Mouse (Mus musculus) frontal cortex, adult (tissue): ENCODE measurements around the gene Dtd1.
A peak's percentile ranks its signal among the peaks of the same experiment; 100 is the strongest.
"Not testable (repeated sequence)": the region's sequence is repeated elsewhere in the genome, so short reads cannot be mapped to it uniquely, and the experiment has no call there.

Experiments used
- ATAC-seq: cut with Nextera tagmentation; 2 replicates; pipeline ENCODE4 v1.9.2; 2017; ENCODE audit warnings: mild to moderate bottlenecking, moderate library complexity, mixed read lengths; ENCODE audit not compliant: low TSS enrichment

The Dtd1 gene

GRCm38 (mm10) chr2:144599831-144600687 lies at the start of gene Dtd1:
TSS of gene Dtd1 (plus strand) at chr2:144599897.
- peak; percentile 92 for ATAC-seq

DNA sequence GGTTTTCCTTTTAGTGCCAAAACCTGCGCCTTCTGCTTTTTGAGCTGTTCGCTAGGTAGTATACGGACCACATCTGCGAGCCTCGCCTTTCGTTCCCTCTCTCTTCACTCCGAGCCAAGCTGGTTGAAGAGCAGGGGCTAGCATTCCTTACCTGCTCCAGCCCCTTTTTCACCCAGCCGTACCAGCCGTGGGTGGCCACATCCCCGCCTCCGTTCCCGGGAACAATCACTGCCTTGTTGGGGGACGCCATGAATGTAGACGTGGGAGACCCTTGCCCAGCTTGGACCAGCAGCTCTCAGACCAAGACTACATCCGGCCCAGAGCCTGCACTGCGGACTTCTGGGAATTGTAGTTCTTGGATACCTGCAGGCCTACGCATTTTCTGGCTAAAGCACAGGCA lies 49.2 kb upstream of the Dtd1 start, which contains the start of gene Rbbp9:
TSS of gene Rbbp9 (minus strand) at position 341 of the 400 bp plus-strand sequence.
- ATAC-seq = peak; percentile 93

DNA sequence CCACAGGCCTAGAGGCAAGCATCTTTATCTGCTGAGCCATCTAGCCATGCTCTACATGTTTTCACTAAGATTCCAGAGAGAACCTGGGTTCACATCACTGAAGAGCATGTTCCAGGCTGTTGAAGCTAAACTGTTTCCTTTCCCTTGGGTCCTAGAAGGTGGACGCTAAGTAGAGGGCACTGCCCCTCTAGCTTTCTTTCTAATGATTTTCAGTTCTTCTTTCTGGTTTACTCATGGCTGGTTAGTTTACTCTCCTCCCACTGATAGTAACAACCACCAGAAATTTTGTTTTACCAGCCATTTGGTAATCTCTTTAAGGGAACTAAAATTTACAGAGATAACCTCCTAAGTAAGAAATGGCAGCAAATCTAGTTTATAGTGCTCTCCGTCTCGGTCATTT lies 45.8 kb upstream of the Dtd1 start:
- ATAC-seq = no peak

DNA sequence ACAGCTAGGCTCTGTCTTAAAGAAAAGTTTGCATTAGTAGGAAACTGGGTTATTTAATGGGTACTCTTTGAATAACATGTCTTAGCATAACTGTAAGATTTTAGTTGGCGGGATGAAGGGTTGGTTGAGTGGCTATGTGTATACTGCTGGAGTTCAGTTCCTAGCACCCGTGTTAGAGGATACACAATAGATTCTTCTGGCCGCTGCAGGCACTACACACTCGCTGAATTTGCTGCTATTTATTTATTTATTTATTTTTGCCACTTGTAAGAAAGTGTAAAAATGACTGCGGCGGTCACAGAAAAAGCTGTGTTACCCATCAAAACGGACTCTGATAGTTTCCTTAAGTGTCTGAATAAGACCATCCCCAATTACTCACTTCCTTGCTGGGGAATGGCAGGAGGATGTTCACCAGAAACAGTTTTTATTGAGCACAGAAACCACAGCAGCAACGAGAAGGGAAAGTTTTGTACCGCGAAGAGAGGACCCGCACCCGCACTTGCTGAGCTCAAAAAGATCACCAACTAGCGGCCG lies 44.3 kb upstream of the Dtd1 start:
- no peak for ATAC-seq

- ATAC-seq = peak; percentile 98
Measured at GRCm38 (mm10) chr2:144555820-144556552, 43.7 kb upstream of the Dtd1 start, which contains the start of gene Sec23b. TSS of gene Sec23b (plus strand) at chr2:144556229.

GRCm38 (mm10) chr2:144588723-144589122 lies 11.0 kb upstream of the Dtd1 start:
- no peak for ATAC-seq

DNA sequence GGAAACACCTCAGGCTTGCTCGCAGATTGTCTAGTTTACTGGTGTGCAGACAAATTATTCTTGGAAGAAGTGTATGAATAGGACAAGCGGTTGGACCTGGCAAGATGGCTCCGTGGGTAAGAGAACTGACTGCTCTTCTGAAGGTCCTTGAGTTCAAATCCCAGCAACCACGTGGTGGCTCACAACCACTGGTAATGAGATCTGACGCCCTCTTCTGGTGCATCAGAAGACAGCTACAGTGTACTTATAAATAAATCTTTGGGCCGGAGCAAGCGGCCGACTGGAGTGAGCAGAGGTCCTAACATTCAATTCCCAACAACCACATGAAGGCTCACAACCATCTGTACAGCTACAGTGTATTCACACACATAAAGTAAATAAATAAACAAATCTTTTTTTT lies 6.7 kb upstream of the Dtd1 start:
- not testable (repeated sequence) for ATAC-seq

DNA sequence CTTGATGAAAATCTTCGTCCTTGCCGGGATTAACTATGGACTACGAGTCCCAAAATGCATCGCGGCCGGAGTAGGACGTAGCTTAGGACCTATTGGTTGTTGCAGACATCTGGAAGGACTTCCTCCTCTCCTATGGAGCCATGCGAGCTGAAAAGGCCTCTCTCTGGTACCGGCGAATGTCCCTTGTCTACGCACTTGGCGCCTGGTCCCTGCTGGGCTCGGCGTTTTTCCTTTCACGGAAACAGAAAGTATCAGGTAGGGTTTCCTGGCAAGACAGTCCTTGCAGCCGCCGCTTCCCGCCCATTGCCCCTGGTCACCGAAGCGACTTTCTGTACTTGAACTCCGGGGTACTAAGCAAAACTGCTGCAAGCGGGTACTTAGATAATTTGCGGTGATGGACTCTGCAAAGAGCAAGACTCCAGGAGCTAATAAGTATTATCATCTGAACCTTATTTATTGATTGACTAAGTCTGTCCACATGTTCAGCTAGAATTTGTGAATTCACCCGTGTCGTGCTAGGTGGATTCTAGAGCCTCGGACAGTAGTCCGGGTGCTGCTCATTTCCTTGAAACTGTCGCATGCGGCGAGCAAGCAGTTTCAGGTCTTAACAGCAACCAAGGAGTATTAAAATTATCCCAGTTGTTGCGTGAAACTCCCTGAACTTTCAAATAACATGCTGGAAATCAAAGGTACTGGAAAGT lies 5.6 kb upstream of the Dtd1 start, which contains the start of gene Smim26:
TSS of gene Smim26 (plus strand) at position 104 of the 701 bp plus-strand sequence.
- ATAC-seq = peak; percentile 99

DNA sequence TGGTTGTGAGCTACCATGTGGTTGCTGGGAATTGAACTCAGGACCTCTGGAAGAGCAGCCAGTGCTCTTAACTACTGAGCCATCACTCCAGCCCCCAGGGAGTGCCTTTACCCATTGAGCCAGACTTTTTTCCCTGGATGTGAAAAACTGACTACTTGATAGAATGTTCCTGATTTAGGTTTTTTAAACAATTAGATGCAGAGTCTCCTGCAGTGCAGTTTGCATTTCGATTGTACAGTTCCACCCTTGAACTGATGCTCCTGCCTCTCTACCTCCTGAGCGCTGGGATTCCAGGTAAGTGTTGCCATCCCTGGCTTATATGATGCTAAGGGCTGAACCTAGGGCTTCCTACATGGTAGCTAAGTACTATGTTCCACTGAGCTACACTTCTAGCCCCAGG lies 1.7 kb upstream of the Dtd1 start:
- no peak for ATAC-seq

- no peak for ATAC-seq
Measured at GRCm38 (mm10) chr2:144601576-144601975, 1.9 kb downstream of the Dtd1 start.

DNA sequence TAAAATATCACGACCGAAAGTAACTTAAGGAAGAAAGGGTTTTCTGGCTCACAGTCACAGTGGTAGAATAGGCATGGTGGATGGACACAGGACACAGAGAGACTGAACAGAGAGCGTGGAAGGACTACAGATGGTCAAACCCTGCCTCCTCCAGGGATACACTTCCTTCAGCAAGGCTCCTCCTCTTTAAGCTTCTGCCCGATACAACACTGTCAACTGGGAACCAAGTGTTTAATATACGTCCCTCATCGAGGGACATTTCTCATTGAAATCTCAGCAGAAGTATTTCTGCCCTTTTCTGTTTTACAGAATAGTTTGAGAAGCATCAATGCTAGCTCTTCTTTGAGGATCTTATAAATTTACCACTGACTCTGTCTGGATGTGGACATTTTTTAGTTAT lies 14.3 kb downstream of the Dtd1 start:
- no peak for ATAC-seq

DNA sequence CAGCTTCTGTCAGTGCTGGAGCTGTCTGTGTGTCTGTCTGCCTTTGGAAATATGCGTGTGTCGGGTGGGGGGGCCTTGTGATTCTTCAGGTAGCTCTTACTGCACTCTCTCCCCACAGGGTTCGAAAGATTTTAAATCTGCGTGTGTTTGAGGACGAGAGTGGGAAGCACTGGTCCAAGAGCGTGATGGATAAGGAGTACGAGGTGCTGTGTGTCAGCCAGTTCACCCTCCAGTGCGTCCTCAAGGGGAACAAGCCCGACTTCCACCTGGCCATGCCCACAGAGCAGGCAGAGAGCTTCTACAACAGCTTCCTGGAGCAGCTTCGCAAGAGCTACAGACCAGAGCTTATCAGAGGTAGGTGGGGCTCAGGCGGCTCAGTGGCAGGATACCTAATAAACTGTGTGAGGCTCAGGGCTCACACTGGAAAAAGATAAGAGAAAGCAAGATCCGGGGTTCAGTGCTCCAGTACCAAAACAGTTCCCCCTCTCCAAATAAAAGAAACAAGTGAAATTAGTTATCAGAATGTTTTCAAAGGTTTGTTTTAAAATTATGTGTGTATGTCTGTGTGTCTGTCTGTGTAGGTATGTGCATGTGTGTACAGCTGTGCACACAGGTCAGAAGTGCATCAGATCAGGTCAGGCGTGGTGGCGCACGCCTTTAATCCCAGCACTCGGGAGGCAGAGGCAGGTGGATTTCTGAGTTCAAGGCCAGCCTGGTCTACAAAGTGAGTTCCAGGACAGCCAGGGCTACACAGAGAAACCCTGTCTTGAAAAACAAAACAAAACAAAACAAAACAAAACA lies 17.6 kb downstream of the Dtd1 start:
- no peak for ATAC-seq

GRCm38 (mm10) chr2:144621491-144621890 lies 21.8 kb downstream of the Dtd1 start:
- no peak for ATAC-seq

GRCm38 (mm10) chr2:144633551-144633950 lies 33.9 kb downstream of the Dtd1 start:
- ATAC-seq = no peak

- ATAC-seq = no peak
Measured at GRCm38 (mm10) chr2:144634231-144634630, 34.5 kb downstream of the Dtd1 start.

- ATAC-seq = no peak
Measured at GRCm38 (mm10) chr2:144634729-144635128, 35.0 kb downstream of the Dtd1 start.

- peak; percentile 76 for ATAC-seq
Measured at GRCm38 (mm10) chr2:144635644-144636320, 36.1 kb downstream of the Dtd1 start.

- no peak for ATAC-seq
Measured at GRCm38 (mm10) chr2:144637204-144637603, 37.5 kb downstream of the Dtd1 start.

GRCm38 (mm10) chr2:144637671-144638395 lies 38.1 kb downstream of the Dtd1 start:
- ATAC-seq = no peak

DNA sequence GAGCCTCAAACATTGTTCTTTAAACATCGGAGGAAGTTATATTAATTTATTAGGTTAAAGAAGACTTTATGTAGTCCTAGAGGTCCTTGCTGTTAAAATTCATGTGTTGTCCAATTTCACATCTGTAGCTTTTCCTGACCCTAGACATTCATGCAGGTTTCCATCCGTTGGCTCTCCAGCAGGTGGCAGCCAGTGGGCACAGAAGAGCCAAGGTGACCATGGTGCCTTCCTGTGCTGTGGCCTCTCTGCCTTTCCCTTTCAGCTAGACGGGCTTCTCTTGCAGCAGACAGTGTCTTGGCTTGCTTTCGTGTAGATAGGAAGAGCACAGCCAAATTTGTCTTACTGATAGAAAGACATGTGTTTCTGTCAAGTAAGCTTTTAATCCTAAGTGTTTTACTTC lies 39.0 kb downstream of the Dtd1 start:
- peak; percentile 11; the same call in 1 of the 2 replicates for ATAC-seq
